Mouse (Mus musculus) testis, adult 2 months (tissue): Measurements from ENCODE around the gene Uts2r.

Source experiments
- CTCF ChIP-seq: fragments of 200-500 bp; IDR thresholded peaks from 2 replicates; pipeline ENCODE4 v1.5.1; 2012; ENCODE audit warnings: low read depth, mild to moderate bottlenecking, inconsistent platforms, low read length, moderate library complexity; ENCODE audit not compliant: control insufficient read depth, insufficient read depth, insufficient replicate concordance
- POLR2A ChIP-seq: fragments of 200-500 bp; IDR thresholded peaks from 2 replicates; pipeline ENCODE4 v1.6.1; 2012; ENCODE audit warnings: low read depth, mild to moderate bottlenecking, inconsistent platforms, low read length, moderate library complexity; ENCODE audit not compliant: control insufficient read depth

GRCm38 (mm10) chr11:121154203-121154602, 5.9 kb upstream of the Uts2r start:
- TF ChIP-seq CTCF (no peak), POLR2A (no peak)
